Mouse (Mus musculus) heart, adult 18-20 months (tissue): Measurements from ENCODE around the gene Glipr2. TPM values are rescaled to one million over a fixed set of nuclear protein-coding genes. Genes with fewer than 3 reads are reported as not detected.

Source experiments
- DNase-seq, 2 experiments: peaks; one replicate each; pipeline ENCODE4 v3.0.0; 2021 to 2022; ENCODE audit warnings: mixed read lengths in 1 of 2
- long read RNA-seq, 2 experiments: library from polyadenylated mRNA; stranded (forward); transcript quantifications; one replicate each; pipeline ENCODE4 v2.0.0; 2021
- total RNA-seq, 2 experiments: library from RNA; stranded (reverse); gene quantifications; 2 replicates each; pipeline ENCODE4 v1.2.3; 2021

Glipr2 gene
- total RNA-seq = 1 to 10 TPM; 3.3 to 4.4 TPM
- long read RNA-seq, experiment 1, transcript Glipr2-201 (5 exons, 2,320 nt) = major isoform, 5 of 5 reads
- long read RNA-seq, experiment 1, partial matches to known transcripts = 0 of 5 reads
- long read RNA-seq, experiment 1, other reads (novel, unspliced or antisense) = 0 of 5 reads
- long read RNA-seq, experiment 2, partial matches to known transcripts = 0 of 4 reads
- long read RNA-seq, experiment 2, other reads (novel, unspliced or antisense) = 2 of 4 reads

- peak; percentile 84 to 89 for DNase-seq
These were observed at the start of gene Glipr2 for GRCm38 (mm10) chr4:43957292-43957845. Gene Glipr2, plus strand, starts transcription at chr4:43957401.

- DNase-seq = no peak
These were observed 39.0 kb upstream of the Glipr2 start for GRCm38 (mm10) chr4:43918221-43918620.

- DNase-seq = no peak
These were observed 36.6 kb upstream of the Glipr2 start for GRCm38 (mm10) chr4:43920602-43921001.

GRCm38 (mm10) chr4:43925125-43925524, 32.1 kb upstream of the Glipr2 start:
- DNase-seq = no peak

GRCm38 (mm10) chr4:43925779-43926178, 31.4 kb upstream of the Glipr2 start:
- DNase-seq = peak; percentile 83 to 92

GRCm38 (mm10) chr4:43927826-43928225, 29.4 kb upstream of the Glipr2 start:
- peak in 1 of 2 experiments; percentile 23 for DNase-seq

- no peak for DNase-seq
These were observed 25.3 kb upstream of the Glipr2 start for GRCm38 (mm10) chr4:43931877-43932276.

- DNase-seq = no peak
These were observed 21.0 kb upstream of the Glipr2 start for GRCm38 (mm10) chr4:43936186-43936585.

- DNase-seq = no peak
These were observed 20.2 kb upstream of the Glipr2 start for GRCm38 (mm10) chr4:43936749-43937674.

- DNase-seq = no peak
These were observed 15.9 kb upstream of the Glipr2 start for GRCm38 (mm10) chr4:43941315-43941714.

- DNase-seq = no peak
These were observed 14.8 kb upstream of the Glipr2 start for GRCm38 (mm10) chr4:43942421-43942820.

GRCm38 (mm10) chr4:43947571-43947970, 9.6 kb upstream of the Glipr2 start:
- DNase-seq = no peak

- peak; percentile 54 to 79 for DNase-seq
These were observed 753 bp downstream of the Glipr2 start for GRCm38 (mm10) chr4:43957846-43958461.

GRCm38 (mm10) chr4:43959523-43960179, 2.5 kb downstream of the Glipr2 start:
- peak in 1 of 2 experiments; percentile 27 for DNase-seq

- no peak for DNase-seq
These were observed 3.0 kb downstream of the Glipr2 start for GRCm38 (mm10) chr4:43960207-43960606.

- peak; percentile 57 to 71 for DNase-seq
These were observed 7.2 kb downstream of the Glipr2 start for GRCm38 (mm10) chr4:43964326-43964833.

- DNase-seq = peak in 1 of 2 experiments; percentile 10
These were observed 7.9 kb downstream of the Glipr2 start for GRCm38 (mm10) chr4:43964951-43965684.

- DNase-seq = peak; percentile 31 to 55
These were observed 8.8 kb downstream of the Glipr2 start for GRCm38 (mm10) chr4:43965856-43966535.

- peak; percentile 77 to 85 for DNase-seq
These were observed 11.4 kb downstream of the Glipr2 start for GRCm38 (mm10) chr4:43968650-43969049.

- DNase-seq = peak in 1 of 2 experiments; percentile 20
These were observed 12.2 kb downstream of the Glipr2 start for GRCm38 (mm10) chr4:43969373-43969772.
